Mouse (Mus musculus) lung, embryonic 15.5 days (tissue): ENCODE results near the gene Emc8. TPM values are rescaled to one million over a fixed set of nuclear protein-coding genes. Genes with fewer than 3 reads are reported as not detected.

ENCODE experiments used
- ATAC-seq: fragments of 200-750 bp; cut with Nextera tagmentation; 2 replicates; pipeline ENCODE4 v1.8.0; 2017; ENCODE audit warnings: moderate number of reproducible peaks, borderline replicate concordance; ENCODE audit not compliant: low FRiP score, low TSS enrichment; ENCODE audit errors: extremely low read depth
- H3K27ac ChIP-seq: fragments of 300-500 bp; sonication (generic); 2 replicates; pipeline ENCODE4 v1.5.1; 2015; ENCODE audit warnings: moderate library complexity, mild to moderate bottlenecking, inconsistent platforms
- H3K27me3 ChIP-seq: fragments of 300-500 bp; sonication (generic); 2 replicates; pipeline ENCODE4 v1.6.1; 2015; ENCODE audit warnings: inconsistent platforms
- H3K36me3 ChIP-seq: fragments of 300-500 bp; sonication (generic); 2 replicates; pipeline ENCODE4 v1.6.1; 2015; ENCODE audit warnings: inconsistent platforms
- H3K4me1 ChIP-seq: fragments of 300-500 bp; sonication (generic); 2 replicates; pipeline ENCODE4 v1.6.1; 2015; ENCODE audit warnings: inconsistent platforms
- H3K4me2 ChIP-seq: fragments of 300-500 bp; sonication (generic); 2 replicates; pipeline ENCODE4 v1.6.1; 2015; ENCODE audit warnings: inconsistent platforms, mild to moderate bottlenecking, moderate library complexity
- H3K4me3 ChIP-seq: fragments of 300-500 bp; sonication (generic); 2 replicates; pipeline ENCODE4 v1.5.1; 2015; ENCODE audit warnings: mild to moderate bottlenecking, inconsistent platforms
- H3K9ac ChIP-seq: fragments of 300-500 bp; sonication (generic); 2 replicates; pipeline ENCODE4 v1.6.1; 2015; ENCODE audit warnings: inconsistent platforms
- H3K9me3 ChIP-seq: fragments of 300-500 bp; sonication (generic); 2 replicates; pipeline ENCODE4 v1.6.1; 2016; ENCODE audit warnings: inconsistent platforms
- WGBS: fragments of 180-500 bp; shearing (Covaris S2); methylation state at CpG from one replicate; pipeline ENCODE4 v1.1.7; 2015; 5-methylcytosine and 5-hydroxymethylcytosine counted together
- polyA plus RNA-seq: library from polyadenylated mRNA; unstranded; fragments of >200 nt; fragmentation: Nextera tagmentation; extraction: Ambion mirVana; gene quantifications from 2 replicates; pipeline ENCODE4 v1.2.1, GENCODE M21; 2015

Emc8 gene
- polyA plus RNA-seq, 1 experiment from 2014 or later = 264 TPM

DNA sequence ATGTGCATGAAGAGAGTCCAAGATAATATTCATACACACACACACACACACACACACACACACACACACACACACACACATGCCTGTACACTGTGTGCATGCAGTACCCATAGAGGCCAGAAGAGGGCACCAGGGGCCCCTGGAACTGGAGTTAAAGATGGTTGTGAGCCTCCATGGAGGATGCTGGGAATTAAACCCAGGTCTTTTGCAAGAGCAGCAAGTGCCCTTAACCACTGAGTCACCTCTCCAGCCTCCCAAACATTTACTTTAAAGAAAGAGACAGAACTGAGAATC is 29.6 kb upstream of the Emc8 start:
- no peak overlapping the region for H3K27ac ChIP-seq
- H3K9ac ChIP-seq = no peak overlapping the region
- no peak for ATAC-seq
- no peak overlapping the region for H3K4me2 ChIP-seq
- no peaks in the 10 kb centered on the region for H3K36me3 ChIP-seq
- peaks cover 10% of the 10 kb centered on the region; the same call in 1 of the 2 replicates for H3K27me3 ChIP-seq
- H3K4me1 ChIP-seq = peaks cover 60% of the 10 kb centered on the region
- no peaks in the 10 kb centered on the region for H3K9me3 ChIP-seq
- H3K4me3 ChIP-seq = no peak overlapping the region

- H3K27ac ChIP-seq = peak overlapping the region; percentile 85
- no peak overlapping the region for H3K9ac ChIP-seq
- peaks cover 62% of the 10 kb centered on the region for H3K4me1 ChIP-seq
- WGBS = 45% methylated on average over 15 of the region's 17 CpGs
- H3K27me3 ChIP-seq = 0 out of 2 replicates have a peak, but pooled peaks cover 6% of the 10 kb centered on the region
- H3K4me3 ChIP-seq = no peak overlapping the region
- ATAC-seq = no peak
- 0 out of 2 replicates have a peak overlapping the region, but pooled peaks have one; percentile 3 for H3K4me2 ChIP-seq
- H3K9me3 ChIP-seq = no peaks in the 10 kb centered on the region
- no peaks in the 10 kb centered on the region for H3K36me3 ChIP-seq
Observed at GRCm38 (mm10) chr8:120697154-120697978, 29.0 kb upstream of the Emc8 start.

GRCm38 (mm10) chr8:120696401-120697153 is 28.2 kb upstream of the Emc8 start:
- Histone ChIP-seq H3K27ac (peak overlapping the region; percentile 85), H3K27me3 (no peaks in the 10 kb centered on the region), H3K4me3 (no peak overlapping the region), H3K4me1 (peaks cover 62% of the 10 kb centered on the region), H3K9ac (no peak overlapping the region), H3K4me2 (peak overlapping the region; percentile 3; the same call in 1 of the 2 replicates), H3K9me3 (no peaks in the 10 kb centered on the region), H3K36me3 (no peaks in the 10 kb centered on the region)
- 25% methylated on average over 13 of the region's 13 CpGs for WGBS
- ATAC-seq = peak; percentile 78

GRCm38 (mm10) chr8:120693861-120694493 is 25.6 kb upstream of the Emc8 start:
- H3K27ac ChIP-seq = peak overlapping the region; percentile 58; the same call in 1 of the 2 replicates
- peak overlapping the region; percentile 24; the same call in 1 of the 2 replicates for H3K4me2 ChIP-seq
- peaks cover 16% of the 10 kb centered on the region; the same call in 1 of the 2 replicates for H3K27me3 ChIP-seq
- WGBS = 9% methylated on average over 22 of the region's 22 CpGs
- H3K36me3 ChIP-seq = no peaks in the 10 kb centered on the region
- H3K9me3 ChIP-seq = no peaks in the 10 kb centered on the region
- no peak overlapping the region for H3K4me3 ChIP-seq
- H3K4me1 ChIP-seq = peaks cover 49% of the 10 kb centered on the region
- ATAC-seq = peak; percentile 90
- H3K9ac ChIP-seq = no peak overlapping the region

GRCm38 (mm10) chr8:120692934-120693333 is 24.6 kb upstream of the Emc8 start:
- no peak overlapping the region for H3K27ac ChIP-seq
- H3K4me2 ChIP-seq = no peak overlapping the region
- H3K4me1 ChIP-seq = peaks cover 39% of the 10 kb centered on the region
- no peak for ATAC-seq
- no peak overlapping the region for H3K9ac ChIP-seq
- no peak overlapping the region for H3K4me3 ChIP-seq
- no peaks in the 10 kb centered on the region for H3K9me3 ChIP-seq
- H3K27me3 ChIP-seq = peaks cover 26% of the 10 kb centered on the region
- H3K36me3 ChIP-seq = no peaks in the 10 kb centered on the region
- WGBS = 50% methylated on average over 4 of the region's 4 CpGs

- H3K27me3 ChIP-seq = peaks cover 36% of the 10 kb centered on the region
- H3K9me3 ChIP-seq = no peaks in the 10 kb centered on the region
- peaks cover 10% of the 10 kb centered on the region for H3K4me1 ChIP-seq
- no peak for ATAC-seq
- no peaks in the 10 kb centered on the region for H3K36me3 ChIP-seq
- H3K4me3 ChIP-seq = no peak overlapping the region
- no peak overlapping the region for H3K9ac ChIP-seq
- WGBS = 79% methylated on average over 7 of the region's 7 CpGs
- no peak overlapping the region for H3K27ac ChIP-seq
- no peak overlapping the region for H3K4me2 ChIP-seq
Observed at GRCm38 (mm10) chr8:120688511-120688910, 20.1 kb upstream of the Emc8 start.

DNA sequence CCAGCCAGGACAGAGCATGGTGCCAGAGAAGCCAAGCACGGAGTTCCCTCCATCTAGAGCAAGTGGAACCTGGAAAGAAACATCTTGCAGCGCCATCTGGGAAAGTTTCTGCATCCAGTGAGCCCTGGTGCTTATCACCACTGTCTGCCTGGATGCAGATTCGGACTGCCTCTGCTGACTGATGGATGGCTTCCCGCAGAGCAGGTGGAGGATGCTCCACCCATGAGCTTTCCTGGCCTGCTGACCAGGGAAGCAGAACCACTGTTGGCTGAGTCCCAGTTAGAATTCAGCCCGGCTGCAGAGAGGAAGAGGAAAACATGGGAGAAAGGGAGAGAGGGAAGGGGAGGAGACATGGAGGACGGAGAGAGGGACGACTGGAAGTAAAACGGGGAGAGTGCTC is 19.4 kb upstream of the Emc8 start:
- Histone ChIP-seq H3K4me3 (no peak overlapping the region), H3K4me2 (no peak overlapping the region), H3K9me3 (no peaks in the 10 kb centered on the region), H3K4me1 (peaks cover 8% of the 10 kb centered on the region), H3K27me3 (peaks cover 36% of the 10 kb centered on the region), H3K36me3 (no peaks in the 10 kb centered on the region), H3K27ac (no peak overlapping the region), H3K9ac (no peak overlapping the region)
- ATAC-seq = no peak
- 49% methylated on average over 8 of the region's 8 CpGs for WGBS

DNA sequence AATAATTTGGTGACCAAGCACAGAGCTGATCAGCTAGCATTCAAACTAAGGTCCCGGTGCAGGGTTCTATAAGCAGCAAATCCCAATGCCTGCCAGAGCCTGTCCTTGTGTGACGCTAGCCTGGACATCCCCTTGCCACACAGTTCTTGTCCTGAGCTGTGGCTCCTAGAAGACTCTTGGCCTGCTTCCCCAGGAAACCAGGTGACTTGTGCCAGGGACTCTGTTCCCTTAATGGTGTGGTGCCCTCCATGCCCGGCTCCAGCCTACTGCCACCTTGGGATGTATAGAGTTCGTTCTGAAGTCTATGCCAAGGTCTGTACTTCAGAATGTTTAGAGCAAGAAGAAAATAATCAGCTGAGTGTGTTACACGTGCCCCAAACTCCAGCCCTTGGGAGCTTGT is 18.2 kb upstream of the Emc8 start:
- Histone ChIP-seq H3K4me2 (no peak overlapping the region), H3K4me3 (no peak overlapping the region), H3K4me1 (peaks cover 8% of the 10 kb centered on the region), H3K9ac (no peak overlapping the region), H3K9me3 (no peaks in the 10 kb centered on the region), H3K27ac (no peak overlapping the region), H3K27me3 (peaks cover 36% of the 10 kb centered on the region), H3K36me3 (no peaks in the 10 kb centered on the region)
- no peak for ATAC-seq
- 80% methylated on average over 5 of the region's 5 CpGs for WGBS

GRCm38 (mm10) chr8:120686051-120686450 is 17.7 kb upstream of the Emc8 start:
- no peak overlapping the region for H3K9ac ChIP-seq
- no peaks in the 10 kb centered on the region for H3K9me3 ChIP-seq
- H3K4me1 ChIP-seq = peaks cover 8% of the 10 kb centered on the region
- H3K4me3 ChIP-seq = no peak overlapping the region
- H3K4me2 ChIP-seq = no peak overlapping the region
- no peaks in the 10 kb centered on the region for H3K36me3 ChIP-seq
- H3K27me3 ChIP-seq = peaks cover 34% of the 10 kb centered on the region
- no peak overlapping the region for H3K27ac ChIP-seq
- 81% methylated on average over 12 of the region's 13 CpGs for WGBS
- ATAC-seq = peak; percentile 20; the same call in 1 of the 2 replicates

DNA sequence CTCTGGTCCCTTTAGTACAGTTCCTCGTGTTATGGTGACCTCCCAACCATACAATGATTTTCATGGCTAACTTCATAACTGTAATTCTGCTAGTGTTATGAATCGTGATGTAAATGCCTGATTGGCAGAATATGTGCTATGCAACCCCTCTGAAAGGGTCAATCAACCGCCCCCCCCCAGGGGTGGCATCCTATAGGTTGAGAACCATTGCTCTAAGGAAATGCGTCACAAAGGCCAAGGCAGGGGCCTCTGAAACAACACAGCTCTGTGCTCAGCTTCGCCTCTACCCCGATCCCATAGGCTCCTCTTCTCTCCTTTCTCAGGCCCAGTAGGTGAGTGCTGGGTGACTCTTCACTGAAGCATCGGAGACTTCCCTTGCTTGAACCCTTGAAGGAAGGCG is 17.2 kb upstream of the Emc8 start:
- Histone ChIP-seq H3K9me3 (no peaks in the 10 kb centered on the region), H3K4me3 (no peak overlapping the region), H3K4me1 (peaks cover 8% of the 10 kb centered on the region), H3K27ac (no peak overlapping the region), H3K27me3 (peaks cover 33% of the 10 kb centered on the region), H3K36me3 (no peaks in the 10 kb centered on the region), H3K9ac (no peak overlapping the region), H3K4me2 (no peak overlapping the region)
- ATAC-seq = no peak
- 85% methylated on average over 8 of the region's 8 CpGs for WGBS

DNA sequence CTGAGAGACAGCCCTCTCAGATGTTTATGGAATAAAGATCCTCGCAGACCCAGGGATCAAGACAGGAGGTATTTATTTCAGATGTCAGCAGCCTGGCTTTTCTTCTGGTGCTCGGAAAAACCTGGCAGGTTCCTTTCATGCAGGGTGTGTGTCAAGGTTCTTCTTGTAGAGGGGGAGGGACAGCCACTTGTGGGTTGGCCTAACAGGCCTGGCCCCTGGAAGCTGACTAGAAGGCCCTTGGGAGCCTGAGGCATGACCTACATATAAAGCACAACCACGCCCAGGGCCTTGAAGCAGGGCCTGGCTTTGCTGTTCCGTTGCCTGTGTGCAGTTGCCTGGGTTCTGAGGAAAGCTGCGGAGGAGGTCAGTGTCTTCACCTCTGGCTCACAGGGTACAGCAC is 16.7 kb upstream of the Emc8 start:
- H3K36me3 ChIP-seq = no peaks in the 10 kb centered on the region
- no peak for ATAC-seq

DNA sequence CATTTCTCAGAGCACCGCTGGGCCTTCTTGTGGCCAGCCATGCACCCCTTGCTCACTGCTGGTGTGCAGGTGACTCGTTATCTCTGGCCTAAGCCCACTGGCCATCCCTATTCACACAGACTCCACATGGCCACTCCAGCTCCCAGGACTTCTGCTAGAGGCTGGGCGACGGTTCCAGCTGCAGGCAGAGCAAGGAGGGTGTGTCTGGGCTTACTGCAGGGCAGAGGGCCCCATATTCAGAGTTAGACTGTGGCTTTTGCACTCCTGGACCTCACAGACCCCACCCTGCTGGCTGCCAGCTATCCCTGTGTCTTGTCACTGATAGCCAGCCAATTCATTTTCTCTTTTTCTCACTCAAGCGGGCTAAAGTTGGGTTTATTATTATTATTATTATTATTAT is 15.7 kb upstream of the Emc8 start:
- no peak overlapping the region for H3K4me3 ChIP-seq
- H3K27me3 ChIP-seq = peaks cover 30% of the 10 kb centered on the region
- 67% methylated on average over 5 of the region's 5 CpGs for WGBS
- H3K4me1 ChIP-seq = peaks cover 8% of the 10 kb centered on the region
- no peaks in the 10 kb centered on the region for H3K36me3 ChIP-seq
- no peaks in the 10 kb centered on the region for H3K9me3 ChIP-seq
- H3K9ac ChIP-seq = no peak overlapping the region
- ATAC-seq = no peak
- H3K27ac ChIP-seq = no peak overlapping the region
- no peak overlapping the region for H3K4me2 ChIP-seq

More for the DNA sequence above, 16.7 kb upstream of the Emc8 start:
- Histone ChIP-seq H3K27ac (no peak overlapping the region), H3K4me1 (peaks cover 8% of the 10 kb centered on the region), H3K4me2 (no peak overlapping the region), H3K9me3 (no peaks in the 10 kb centered on the region), H3K27me3 (peaks cover 28% of the 10 kb centered on the region), H3K9ac (no peak overlapping the region), H3K4me3 (no peak overlapping the region)
- 52% methylated on average over 5 of the region's 5 CpGs for WGBS
